Mouse (Mus musculus): ENCODE data around the gene Ing1. TPM values are rescaled to one million over a fixed set of nuclear protein-coding genes. Genes with fewer than 3 reads are reported as not detected.

Gene Ing1
- 16.3 and 16.5 TPM in 2 replicates for polyA plus RNA-seq (2015; fragmentation: Nextera tagmentation; extraction: Ambion mirVana)

DNA sequence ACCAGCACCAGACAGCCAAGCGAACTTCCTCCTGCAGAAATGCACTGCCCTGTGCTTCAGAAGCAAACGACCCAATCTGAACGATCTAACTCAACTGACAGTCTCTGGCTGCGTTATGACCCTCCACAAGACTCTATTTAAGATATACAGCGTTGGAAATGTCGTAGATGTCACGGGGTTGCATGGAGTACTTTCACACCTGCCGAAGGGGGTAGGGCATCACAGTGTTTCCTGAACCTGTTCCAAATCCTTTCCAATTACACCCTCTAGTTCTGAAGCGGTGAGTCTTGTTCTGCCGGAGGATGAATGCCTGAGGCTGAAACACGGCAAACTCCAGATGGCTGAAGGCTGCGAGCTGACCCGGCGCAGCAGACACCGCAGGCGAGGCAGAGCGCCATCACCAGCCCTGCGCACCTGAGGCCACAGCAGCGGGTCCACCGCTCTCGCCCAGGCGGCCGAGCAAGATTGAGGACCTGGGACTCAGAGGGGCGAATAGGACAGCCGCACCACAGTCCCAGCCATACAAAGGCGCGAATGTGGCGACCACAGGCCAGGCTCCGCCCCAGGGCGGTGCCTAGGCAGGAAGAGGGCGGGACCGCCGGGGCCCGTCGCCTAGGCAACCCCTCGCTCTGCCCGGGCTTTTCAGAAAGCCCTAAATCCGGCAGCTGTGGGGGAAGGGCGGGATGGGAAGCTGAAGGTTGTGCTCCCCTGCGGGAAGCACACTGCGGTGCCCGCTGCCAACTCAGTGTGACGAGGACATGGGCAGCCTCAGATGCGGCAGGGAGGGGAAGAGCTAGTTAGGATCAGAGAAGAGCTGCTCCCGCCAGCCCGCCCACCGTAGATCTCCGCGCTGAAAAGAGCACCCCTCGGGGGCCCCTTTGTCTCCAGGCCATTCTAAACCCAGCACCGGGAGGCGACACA lies at the start of gene Ing1:
Gene Ing1 (plus strand): TSS at position 773 of the 921 bp plus-strand sequence.
- H3K4me3 ChIP-seq (replicated peaks), result peak within 1 kb of the TSS; percentile 92
- H3K4me2 ChIP-seq, result peak within 1 kb of the TSS; percentile 98
- peak within 1 kb of the TSS; percentile 96 for H3K9ac ChIP-seq
- peaks cover 43% of the 10 kb centered on the region for H3K4me1 ChIP-seq (replicated peaks)
- under 1% methylated on average over 52 of the region's 52 CpGs for WGBS (ENCODE audit: insufficient replicate concordance)
- no peaks in the 10 kb centered on the region for H3K36me3 ChIP-seq
- DNase-seq (peak; percentile 94), ATAC-seq (ENCODE audit: low read depth) (peak; percentile 53)
- H3K27ac ChIP-seq, result peak within 1 kb of the TSS; percentile 99
- no peaks in the 10 kb centered on the region for H3K9me3 ChIP-seq (replicated peaks)
- H3K27me3 ChIP-seq, result no peaks in the 10 kb centered on the region

DNA sequence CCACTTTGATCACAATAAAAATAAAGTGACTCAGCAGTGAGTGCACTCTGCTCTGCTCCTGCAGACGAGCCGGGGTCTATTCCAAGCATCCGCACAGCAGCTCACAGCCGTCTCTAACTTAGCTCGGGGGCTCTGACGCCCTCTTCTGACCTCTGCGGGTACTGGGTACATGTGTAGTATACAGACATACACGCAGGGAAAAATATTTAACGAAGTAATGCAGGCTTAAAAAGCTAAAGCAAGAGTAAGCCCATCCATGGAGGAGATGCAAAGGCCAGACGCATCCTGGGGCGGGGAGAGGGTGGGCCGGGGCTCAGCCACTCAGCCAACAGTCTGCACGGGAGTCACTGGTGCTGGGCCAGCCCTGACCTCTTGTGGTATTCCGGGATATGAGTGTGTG lies 49.3 kb upstream of the Ing1 start:
- ATAC-seq (ENCODE audit: low read depth), result no peak
- no peak overlapping the region for H3K27ac ChIP-seq
- WGBS (ENCODE audit: insufficient replicate concordance), result 84% methylated on average over 14 of the region's 14 CpGs

DNA sequence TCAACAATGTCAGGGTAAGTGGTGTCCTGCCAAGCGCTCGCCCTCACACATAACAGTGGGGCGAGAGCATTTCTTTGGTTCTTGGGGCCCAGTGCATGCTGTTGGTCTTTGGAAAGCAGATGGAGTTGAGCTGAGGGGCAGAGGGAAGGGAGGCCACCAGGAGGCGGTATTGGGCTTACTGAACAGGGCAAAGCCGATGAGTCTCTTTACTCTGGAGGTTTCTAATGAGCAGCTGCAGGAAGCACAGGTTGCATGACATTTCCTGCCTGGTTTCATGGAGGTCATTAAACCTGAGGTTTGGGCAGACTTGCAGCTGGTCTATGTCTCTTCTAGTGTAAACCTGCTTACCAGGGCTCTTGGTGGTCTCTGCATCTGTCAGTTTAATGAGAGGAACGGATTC lies 48.6 kb upstream of the Ing1 start:
- DNase-seq, result peak; percentile 22
- H3K36me3 ChIP-seq, result peaks cover 97% of the 10 kb centered on the region
- WGBS (ENCODE audit: insufficient replicate concordance), result 65% methylated on average over 6 of the region's 6 CpGs

More for the DNA sequence above, 49.3 kb upstream of the Ing1 start:
- H3K4me3 ChIP-seq (replicated peaks), result no peak overlapping the region
- no peak overlapping the region for H3K9ac ChIP-seq
- H3K4me2 ChIP-seq, result no peak overlapping the region
- H3K4me1 ChIP-seq (replicated peaks), result peaks cover 3% of the 10 kb centered on the region; the same call in 1 of the 2 replicates
- H3K27me3 ChIP-seq, result no peaks in the 10 kb centered on the region
- no peak for DNase-seq
- H3K36me3 ChIP-seq, result peaks cover 95% of the 10 kb centered on the region
- H3K9me3 ChIP-seq (replicated peaks), result no peaks in the 10 kb centered on the region

DNA sequence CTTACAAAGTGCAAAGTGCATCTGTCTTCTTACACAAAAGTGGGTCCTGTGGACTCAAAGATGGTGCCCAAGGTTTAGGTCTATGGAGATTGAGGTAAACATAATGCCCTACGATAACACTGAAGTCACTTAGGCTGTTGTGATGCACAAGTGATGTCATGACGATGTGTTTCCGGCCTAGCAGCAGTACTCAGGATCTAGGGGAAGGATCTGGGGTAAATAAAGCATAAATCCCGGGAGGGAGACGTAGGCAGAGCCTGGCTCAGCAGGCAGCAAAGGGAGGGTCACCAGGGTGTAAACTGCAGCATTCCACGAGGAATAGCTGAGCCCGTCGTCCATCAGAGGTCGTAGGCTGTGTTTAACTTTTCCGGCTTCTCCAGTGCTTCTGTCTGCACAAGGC lies 46.5 kb upstream of the Ing1 start:
- Histone ChIP-seq H3K4me2 (no peak overlapping the region), H3K4me3 (replicated peaks) (no peak overlapping the region), H3K27ac (no peak overlapping the region), H3K9me3 (replicated peaks) (no peaks in the 10 kb centered on the region), H3K36me3 (peaks cover 98% of the 10 kb centered on the region), H3K9ac (no peak overlapping the region), H3K4me1 (replicated peaks) (peaks cover 28% of the 10 kb centered on the region), H3K27me3 (no peaks in the 10 kb centered on the region)
- WGBS (ENCODE audit: insufficient replicate concordance), result 80% methylated on average over 10 of the region's 10 CpGs
- DNase-seq, result no peak
- ATAC-seq (ENCODE audit: low read depth), result no peak

More for the DNA sequence above, 48.6 kb upstream of the Ing1 start:
- Histone ChIP-seq H3K4me3 (replicated peaks) (no peak overlapping the region), H3K27me3 (no peaks in the 10 kb centered on the region), H3K4me2 (no peak overlapping the region), H3K9ac (no peak overlapping the region), H3K27ac (no peak overlapping the region), H3K4me1 (replicated peaks) (peaks cover 7% of the 10 kb centered on the region), H3K9me3 (replicated peaks) (no peaks in the 10 kb centered on the region)
- ATAC-seq (ENCODE audit: low read depth), result 0 out of 2 replicates have a peak, but pooled peaks have one; percentile 33

- Histone ChIP-seq H3K9me3 (replicated peaks) (no peaks in the 10 kb centered on the region), H3K27ac (no peak overlapping the region), H3K36me3 (peaks cover 97% of the 10 kb centered on the region), H3K27me3 (no peaks in the 10 kb centered on the region), H3K4me1 (replicated peaks) (peaks cover 46% of the 10 kb centered on the region), H3K4me2 (no peak overlapping the region), H3K9ac (no peak overlapping the region), H3K4me3 (replicated peaks) (no peak overlapping the region)
- no peak for DNase-seq
- no peak for ATAC-seq (ENCODE audit: low read depth)
- 83% methylated on average over 5 of the region's 5 CpGs for WGBS (ENCODE audit: insufficient replicate concordance)
Observed at GRCm38 (mm10) chr8:11510971-11511370, 44.4 kb upstream of the Ing1 start.

DNA sequence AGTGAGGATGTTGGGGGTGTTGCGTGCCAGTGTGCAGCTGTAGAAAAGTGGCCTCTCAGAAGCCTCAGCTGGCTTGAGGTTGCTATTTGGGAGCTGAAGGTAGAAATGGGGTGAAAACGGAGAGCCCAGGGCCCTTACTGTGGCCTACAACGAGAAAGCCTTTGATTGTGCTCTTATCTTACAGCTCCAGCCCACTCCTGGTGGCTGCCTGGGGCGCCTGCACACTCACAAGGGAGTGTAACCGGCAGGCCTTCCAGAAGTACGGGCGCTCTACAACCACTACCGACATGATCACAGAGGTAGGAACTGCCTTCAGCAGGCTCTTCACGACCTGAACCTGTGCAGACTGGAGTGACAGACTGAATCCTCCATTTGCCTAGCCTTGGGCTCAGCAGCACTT lies 42.7 kb upstream of the Ing1 start:
- H3K4me3 ChIP-seq (replicated peaks), result 0 out of 2 replicates have a peak overlapping the region, but pooled peaks have one; percentile 0
- peak; percentile 70 for DNase-seq
- H3K36me3 ChIP-seq, result peaks cover 96% of the 10 kb centered on the region
- ATAC-seq (ENCODE audit: low read depth), result peak; percentile 90
- no peaks in the 10 kb centered on the region for H3K27me3 ChIP-seq
- H3K9ac ChIP-seq, result peak overlapping the region; percentile 33
- 25% methylated on average over 9 of the region's 9 CpGs for WGBS (ENCODE audit: insufficient replicate concordance)
- H3K27ac ChIP-seq, result peak overlapping the region; percentile 78
- no peaks in the 10 kb centered on the region for H3K9me3 ChIP-seq (replicated peaks)
- H3K4me1 ChIP-seq (replicated peaks), result peaks cover 43% of the 10 kb centered on the region
- H3K4me2 ChIP-seq, result peak overlapping the region; percentile 37

- no peaks in the 10 kb centered on the region for H3K9me3 ChIP-seq (replicated peaks)
- ATAC-seq (ENCODE audit: low read depth) (peak; percentile 55), DNase-seq (no peak)
- H3K4me3 ChIP-seq (replicated peaks), result 0 out of 2 replicates have a peak overlapping the region, but pooled peaks have one; percentile 0
- WGBS (ENCODE audit: insufficient replicate concordance), result 48% methylated on average over 5 of the region's 5 CpGs
- peaks cover 43% of the 10 kb centered on the region for H3K4me1 ChIP-seq (replicated peaks)
- peak overlapping the region; percentile 39 for H3K9ac ChIP-seq
- H3K27me3 ChIP-seq, result no peaks in the 10 kb centered on the region
- H3K27ac ChIP-seq, result peak overlapping the region; percentile 78
- H3K4me2 ChIP-seq, result peak overlapping the region; percentile 37
- H3K36me3 ChIP-seq, result peaks cover 97% of the 10 kb centered on the region
Observed at GRCm38 (mm10) chr8:11513247-11513646, 42.1 kb upstream of the Ing1 start.

DNA sequence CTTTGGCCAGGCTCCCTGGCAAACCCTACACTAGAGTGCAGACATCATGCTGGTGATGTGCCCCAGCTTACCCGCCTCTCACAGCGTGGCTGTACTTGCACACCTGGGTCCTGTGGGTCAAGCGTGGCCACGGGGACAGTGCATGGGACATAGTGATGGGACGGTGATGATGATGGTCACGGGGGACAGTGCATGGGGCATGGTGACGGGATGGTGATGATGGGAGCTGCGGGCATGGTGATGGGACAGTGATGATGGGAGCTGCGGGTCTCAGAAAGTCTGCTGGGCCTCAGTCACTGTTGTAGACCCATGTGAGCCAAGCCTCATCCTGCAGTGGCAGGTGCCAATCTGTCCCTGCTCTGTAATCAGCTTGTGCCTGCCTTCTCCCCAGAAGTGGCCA lies 39.1 kb upstream of the Ing1 start:
- ATAC-seq (ENCODE audit: low read depth), result no peak
- DNase-seq, result no peak
- peaks cover 43% of the 10 kb centered on the region for H3K4me1 ChIP-seq (replicated peaks)
- 84% methylated on average over 9 of the region's 9 CpGs for WGBS (ENCODE audit: insufficient replicate concordance)
- H3K4me2 ChIP-seq, result no peak overlapping the region
- H3K4me3 ChIP-seq (replicated peaks), result no peak overlapping the region
- no peaks in the 10 kb centered on the region for H3K9me3 ChIP-seq (replicated peaks)
- no peaks in the 10 kb centered on the region for H3K27me3 ChIP-seq
- no peak overlapping the region for H3K9ac ChIP-seq
- peaks cover 87% of the 10 kb centered on the region for H3K36me3 ChIP-seq
- no peak overlapping the region for H3K27ac ChIP-seq

GRCm38 (mm10) chr8:11517366-11518055 lies 37.9 kb upstream of the Ing1 start:
- H3K9ac ChIP-seq, result no peak overlapping the region
- peaks cover 34% of the 10 kb centered on the region for H3K4me1 ChIP-seq (replicated peaks)
- WGBS (ENCODE audit: insufficient replicate concordance), result 76% methylated on average over 16 of the region's 16 CpGs
- H3K27ac ChIP-seq, result no peak overlapping the region
- H3K4me3 ChIP-seq (replicated peaks), result no peak overlapping the region
- no peak overlapping the region for H3K4me2 ChIP-seq
- ATAC-seq (ENCODE audit: low read depth) (no peak), DNase-seq (no peak)
- no peaks in the 10 kb centered on the region for H3K27me3 ChIP-seq
- peaks cover 86% of the 10 kb centered on the region for H3K36me3 ChIP-seq
- H3K9me3 ChIP-seq (replicated peaks), result no peaks in the 10 kb centered on the region

GRCm38 (mm10) chr8:11518056-11518396 lies 37.3 kb upstream of the Ing1 start:
- H3K4me1 ChIP-seq (replicated peaks), result peaks cover 29% of the 10 kb centered on the region
- peaks cover 83% of the 10 kb centered on the region for H3K36me3 ChIP-seq
- H3K9ac ChIP-seq, result no peak overlapping the region
- no peak for DNase-seq
- no peaks in the 10 kb centered on the region for H3K27me3 ChIP-seq
- ATAC-seq (ENCODE audit: low read depth), result no peak
- no peak overlapping the region for H3K4me3 ChIP-seq (replicated peaks)
- WGBS (ENCODE audit: insufficient replicate concordance), result 83% methylated on average over 6 of the region's 6 CpGs
- no peak overlapping the region for H3K27ac ChIP-seq
- no peak overlapping the region for H3K4me2 ChIP-seq
- no peaks in the 10 kb centered on the region for H3K9me3 ChIP-seq (replicated peaks)

- Histone ChIP-seq H3K36me3 (peaks cover 76% of the 10 kb centered on the region), H3K4me2 (no peak overlapping the region), H3K4me3 (replicated peaks) (no peak overlapping the region), H3K4me1 (replicated peaks) (peaks cover 23% of the 10 kb centered on the region), H3K9ac (no peak overlapping the region), H3K27ac (no peak overlapping the region), H3K9me3 (replicated peaks) (no peaks in the 10 kb centered on the region), H3K27me3 (no peaks in the 10 kb centered on the region)
- no peak for ATAC-seq (ENCODE audit: low read depth)
- DNase-seq, result no peak
- WGBS (ENCODE audit: insufficient replicate concordance), result 84% methylated on average over 11 of the region's 11 CpGs
Observed at GRCm38 (mm10) chr8:11518676-11519075, 36.7 kb upstream of the Ing1 start.
